Mouse (Mus musculus) heart, postnatal 0 days (tissue): ENCODE results near the gene Wdr66.

Experiments
- CTCF ChIP-seq: IDR thresholded peaks from 2 replicates; pipeline ENCODE4 v1.5.1; 2016; ENCODE audit warnings: antibody characterized with exemption, control low read depth, low read depth
- EP300 ChIP-seq: IDR thresholded peaks from 2 replicates; pipeline ENCODE4 v1.6.1; 2016; ENCODE audit warnings: antibody characterized with exemption, low read depth

GRCm38 (mm10) chr5:123276636-123277341 lies 24.9 kb downstream of the Wdr66 start:
- TF ChIP-seq CTCF (no peak), EP300 (no peak)
